Mouse (Mus musculus) c-Kit-positive CD71-negative TER-119-negative erythroid progenitor cells, embryonic 14.5 days (primary cell): ENCODE results near the gene Dnajc24.

Experiments used
- DNase-seq: peaks from one replicate; pipeline ENCODE4 v3.0.0-alpha.2; 2013; ENCODE audit warnings: low read depth

The Dnajc24 gene

GRCm38 (mm10) chr2:106002835-106003739 is at the start of gene Dnajc24:
Gene Dnajc24, minus strand, starts transcription at chr2:106003549.
- DNase-seq, result peak; percentile 83

GRCm38 (mm10) chr2:106046686-106047085 is 43.3 kb upstream of the Dnajc24 start:
- DNase-seq, result no peak

GRCm38 (mm10) chr2:106042495-106042894 is 39.1 kb upstream of the Dnajc24 start:
- no peak for DNase-seq

- no peak for DNase-seq
Measured at GRCm38 (mm10) chr2:106041961-106042360, 38.6 kb upstream of the Dnajc24 start.

- DNase-seq, result no peak
Measured at GRCm38 (mm10) chr2:106038286-106038685, 34.9 kb upstream of the Dnajc24 start.

GRCm38 (mm10) chr2:106024895-106025294 is 21.5 kb upstream of the Dnajc24 start:
- no peak for DNase-seq

GRCm38 (mm10) chr2:106008415-106008814 is 5.1 kb upstream of the Dnajc24 start:
- no peak for DNase-seq

- no peak for DNase-seq
Measured at GRCm38 (mm10) chr2:105987999-105988398, 15.3 kb downstream of the Dnajc24 start.

- no peak for DNase-seq
Measured at GRCm38 (mm10) chr2:105987131-105987530, 16.2 kb downstream of the Dnajc24 start.

GRCm38 (mm10) chr2:105985206-105985605 is 18.1 kb downstream of the Dnajc24 start:
- no peak for DNase-seq

GRCm38 (mm10) chr2:105978065-105978464 is 25.3 kb downstream of the Dnajc24 start:
- DNase-seq, result no peak

- DNase-seq, result no peak
Measured at GRCm38 (mm10) chr2:105973941-105974340, 29.4 kb downstream of the Dnajc24 start.

GRCm38 (mm10) chr2:105963447-105963846 is 39.9 kb downstream of the Dnajc24 start:
- no peak for DNase-seq

- no peak for DNase-seq
Measured at GRCm38 (mm10) chr2:105953862-105954261, 49.5 kb downstream of the Dnajc24 start.

GRCm38 (mm10) chr2:105951350-105951940 is 51.9 kb downstream of the Dnajc24 start:
- no peak for DNase-seq

- no peak for DNase-seq
Measured at GRCm38 (mm10) chr2:105950131-105950530, 53.2 kb downstream of the Dnajc24 start.

- no peak for DNase-seq
Measured at GRCm38 (mm10) chr2:105917623-105918346, 85.6 kb downstream of the Dnajc24 start.
